ENCODE assay signal across 13 mouse cellular contexts in genomic region chr1:165765651-165766294, GRCm38 (mm10). TPM values are rescaled to one million over a fixed set of nuclear protein-coding genes. Genes with fewer than 3 reads are reported as not detected.
DNase-seq lines count a peak whose midpoint lies in the region; ATAC-seq and TF ChIP-seq lines count a peak whose summit lies in the region.
"Had no signal": no experiment of that assay in that cellular context is flagged by ENCODE, and none has a peak within 500 bp of the region (broad histone marks: within the 10 kb centered on the region; RNA-seq: fewer than 3 reads in every experiment).

No protein-coding gene starts in this region.

- no peak for ATAC-seq in forebrain, embryonic 11.5 days (replicated peaks; ENCODE audit: low FRiP score)
- ATAC-seq in forebrain, embryonic 16.5 days, result no peak
- no peak for ATAC-seq in intestine, embryonic 15.5 days
- 0 out of 2 replicates have a peak, but pooled peaks have one; percentile 8 for ATAC-seq in megakaryocyte, adult 5-6 weeks (ENCODE audit: poor library complexity, severe bottlenecking)

- H3K4me2 ChIP-seq in forebrain, embryonic 11.5 days (ENCODE audit: low read depth, low read length, severe bottlenecking), result 0 out of 2 replicates have a peak overlapping the region, but pooled peaks have one; percentile 11
- H3K4me2 ChIP-seq in forebrain, embryonic 16.5 days (ENCODE audit: low read length), result no peak overlapping the region
- 0 out of 2 replicates have a peak overlapping the region, but pooled peaks have one; percentile 0 for H3K4me2 ChIP-seq in intestine, embryonic 15.5 days (replicated peaks)

- no peak overlapping the region for H3K9ac ChIP-seq in forebrain, embryonic 11.5 days (ENCODE audit: low read length)
- no peak overlapping the region for H3K9ac ChIP-seq in forebrain, embryonic 16.5 days (replicated peaks; ENCODE audit: low read depth, low read length)
- H3K9ac ChIP-seq in intestine, embryonic 15.5 days, result no peak overlapping the region
- H3K9ac ChIP-seq: limb, embryonic 13.5 days had no signal

- WGBS in forebrain, embryonic 11.5 days, result 77% methylated on average over 17 of the region's 17 CpGs
- 75% methylated on average over 17 of the region's 17 CpGs for WGBS in forebrain, embryonic 16.5 days
- 76% methylated on average over 17 of the region's 17 CpGs for WGBS in spleen, adult 2 months
- WGBS in intestine, embryonic 15.5 days, result 89% methylated on average over 17 of the region's 17 CpGs

- no peak for DNase-seq in forebrain, embryonic 11.5 days (ENCODE audit: low spot score)
- no peak for DNase-seq in spleen, adult 2 months (ENCODE audit: low read depth in 1 of 2, low spot score in 2 of 2)
- no peak for DNase-seq in spleen, adult 18-20 months
- no peak for DNase-seq in layer of hippocampus, postnatal 10 days (ENCODE audit: low spot score in 2 of 2)
- DNase-seq in cerebellum, adult 9-10 months, result no peak
- DNase-seq: gastrocnemius, postnatal 25 days; kidney, adult 9 months; layer of hippocampus, adult 9-11 months; thymus, adult 2 months had no signal

- no peak overlapping the region for H3K27ac ChIP-seq in forebrain, embryonic 11.5 days (ENCODE audit: low read depth, low read length)
- H3K27ac ChIP-seq in forebrain, embryonic 16.5 days (ENCODE audit: low read length), result no peak overlapping the region
- H3K27ac ChIP-seq in spleen, adult 2 months (ENCODE audit: insufficient read depth, low read length), result peak overlapping the region; percentile 75
- H3K27ac ChIP-seq in intestine, embryonic 15.5 days, result no peak overlapping the region
- H3K27ac ChIP-seq: limb, embryonic 13.5 days had no signal

- no peak for TF ChIP-seq CTCF in spleen, adult 2 months (IDR thresholded peaks at IDR 0.05; ENCODE audit: extremely low read depth, insufficient read depth, insufficient read length, insufficient replicate concordance)

- peaks cover 8% of the 10 kb centered on the region; the same call in 1 of the 2 replicates for H3K27me3 ChIP-seq in forebrain, embryonic 11.5 days (ENCODE audit: control insufficient read depth, insufficient read depth, low read length)
- H3K27me3 ChIP-seq in forebrain, embryonic 16.5 days (replicated peaks; ENCODE audit: control insufficient read depth, insufficient read depth, low read length), result peaks cover 8% of the 10 kb centered on the region; the same call in 1 of the 2 replicates
- H3K27me3 ChIP-seq in spleen, adult 2 months (ENCODE audit: control insufficient read depth, insufficient read depth, low read length), result no peaks in the 10 kb centered on the region
- no peaks in the 10 kb centered on the region for H3K27me3 ChIP-seq in intestine, embryonic 15.5 days (replicated peaks)

- H3K36me3 ChIP-seq in forebrain, embryonic 11.5 days (ENCODE audit: control insufficient read depth, insufficient read depth, low read length), result no peaks in the 10 kb centered on the region
- no peaks in the 10 kb centered on the region for H3K36me3 ChIP-seq in forebrain, embryonic 16.5 days (ENCODE audit: control insufficient read depth, insufficient read depth)
- H3K36me3 ChIP-seq in spleen, adult 2 months (ENCODE audit: control insufficient read depth, insufficient read depth, low read length), result no peaks in the 10 kb centered on the region
- H3K36me3 ChIP-seq in intestine, embryonic 15.5 days, result 0 out of 2 replicates have a peak, but pooled peaks cover 2% of the 10 kb centered on the region
- H3K36me3 ChIP-seq: limb, embryonic 13.5 days had no signal

- peaks cover 8% of the 10 kb centered on the region; the same call in 1 of the 2 replicates for H3K4me1 ChIP-seq in forebrain, embryonic 11.5 days (replicated peaks; ENCODE audit: control insufficient read depth, insufficient read depth, low read length)
- peaks cover 12% of the 10 kb centered on the region for H3K4me1 ChIP-seq in forebrain, embryonic 16.5 days (replicated peaks; ENCODE audit: control insufficient read depth, insufficient read depth, low read length)
- H3K4me1 ChIP-seq in spleen, adult 2 months (ENCODE audit: control insufficient read depth, insufficient read depth, insufficient read length), result peaks cover 2% of the 10 kb centered on the region; the same call in 1 of the 2 replicates
- peaks cover 8% of the 10 kb centered on the region; the same call in 1 of the 2 replicates for H3K4me1 ChIP-seq in intestine, embryonic 15.5 days (replicated peaks)

- no peaks in the 10 kb centered on the region for H3K9me3 ChIP-seq in forebrain, embryonic 11.5 days (ENCODE audit: control insufficient read depth, low read length)
- no peaks in the 10 kb centered on the region for H3K9me3 ChIP-seq in forebrain, embryonic 16.5 days (ENCODE audit: control insufficient read depth, low read length)
- no peaks in the 10 kb centered on the region for H3K9me3 ChIP-seq in intestine, embryonic 15.5 days
- H3K9me3 ChIP-seq: limb, embryonic 13.5 days had no signal

- H3K4me3 ChIP-seq in forebrain, embryonic 11.5 days (ENCODE audit: low read depth, low read length), result no peak overlapping the region
- no peak overlapping the region for H3K4me3 ChIP-seq in forebrain, embryonic 16.5 days (replicated peaks; ENCODE audit: low read length)
- H3K4me3 ChIP-seq in spleen, adult 2 months (ENCODE audit: extremely low read depth, insufficient read depth, insufficient read length), result peak overlapping the region; percentile 31
- no peak overlapping the region for H3K4me3 ChIP-seq in intestine, embryonic 15.5 days (replicated peaks)

- no peak for TF ChIP-seq POLR2A in spleen, adult 2 months (IDR thresholded peaks at IDR 0.05; ENCODE audit: low read depth, low read length)

RNA-seq across cellular contexts. Expression of gene Creg1, which starts 2.2 kb away (rescaled TPM):
- 28.9 and 35.3 TPM in 2 replicates for polyA plus RNA-seq in forebrain, embryonic 11.5 days (2014; fragmentation: Nextera tagmentation; extraction: Ambion mirVana)
- 16.6 and 22.5 TPM in 2 replicates for polyA plus RNA-seq in forebrain, embryonic 16.5 days (2015; fragmentation: Nextera tagmentation; extraction: Ambion mirVana)
- polyA plus RNA-seq in spleen, adult 2 months (2012; rRNA removed), result 89.4 and 101 TPM in 2 replicates
- polyA plus RNA-seq in intestine, embryonic 15.5 days (2015; fragmentation: Nextera tagmentation; extraction: Ambion mirVana), result 101 and 124 TPM in 2 replicates
- total RNA-seq in megakaryocyte, adult 5-6 weeks (2015), result 263 and 307 TPM in 2 replicates
- 140 and 147 TPM in 2 replicates for total RNA-seq in megakaryocyte, adult 5-6 weeks (2017)
- total RNA-seq in layer of hippocampus, postnatal 10 days (2021), result 10 to 100 TPM; 18.7 to 23.7 TPM

RNA-seq across cellular contexts. Expression of gene Cd247, which starts 22.7 kb away (rescaled TPM):
- 1.7 and 2.5 TPM in 2 replicates for polyA plus RNA-seq in forebrain, embryonic 11.5 days (2014; fragmentation: Nextera tagmentation; extraction: Ambion mirVana)
- 2.1 and 2.2 TPM in 2 replicates for polyA plus RNA-seq in forebrain, embryonic 16.5 days (2015; fragmentation: Nextera tagmentation; extraction: Ambion mirVana)
- 38.9 and 49.1 TPM in 2 replicates for polyA plus RNA-seq in spleen, adult 2 months (2012; rRNA removed)
- polyA plus RNA-seq in intestine, embryonic 15.5 days (2015; fragmentation: Nextera tagmentation; extraction: Ambion mirVana), result 0.33 and 0.39 TPM in 2 replicates
- 1.1 and 2.8 TPM in 2 replicates for total RNA-seq in megakaryocyte, adult 5-6 weeks (2015)
- 2.1 and 3.7 TPM in 2 replicates for total RNA-seq in megakaryocyte, adult 5-6 weeks (2017)
- under 1 TPM; 0.20 to 0.25 TPM for total RNA-seq in layer of hippocampus, postnatal 10 days (2021)

RNA-seq across cellular contexts. Expression of gene Rcsd1, which starts 56.2 kb away (rescaled TPM):
- 6.4 and 7.2 TPM in 2 replicates for polyA plus RNA-seq in forebrain, embryonic 11.5 days (2014; fragmentation: Nextera tagmentation; extraction: Ambion mirVana)
- polyA plus RNA-seq in forebrain, embryonic 16.5 days (2015; fragmentation: Nextera tagmentation; extraction: Ambion mirVana), result 8.3 and 9.9 TPM in 2 replicates
- polyA plus RNA-seq in spleen, adult 2 months (2012; rRNA removed), result 68.3 and 73.9 TPM in 2 replicates
- polyA plus RNA-seq in intestine, embryonic 15.5 days (2015; fragmentation: Nextera tagmentation; extraction: Ambion mirVana), result 32.7 and 33.8 TPM in 2 replicates
- 82.1 and 88.8 TPM in 2 replicates for total RNA-seq in megakaryocyte, adult 5-6 weeks (2015)
- 184 and 199 TPM in 2 replicates for total RNA-seq in megakaryocyte, adult 5-6 weeks (2017)
- total RNA-seq in layer of hippocampus, postnatal 10 days (2021), result 1 to 10 TPM; 6.8 to 6.9 TPM

Comparison
In these comparisons a context has a peak if more than half of its experiments do, and no peak if none do; other contexts are left out.
1. RNA of gene Cd247, which starts 22.7 kb away (polyA plus RNA-seq): 38.9 to 49.1 TPM in spleen, adult 2 months; 2.1 to 2.2 TPM in forebrain, embryonic 16.5 days, 1.7 to 2.5 TPM in forebrain, embryonic 11.5 days and 0.33 to 0.39 TPM in intestine, embryonic 15.5 days; every median in the first group is over 10 times any median in the second.